Mouse (Mus musculus) heart, embryonic 16.5 days (tissue): Measurements from ENCODE around the gene Cpeb2. TPM values are rescaled to one million over a fixed set of nuclear protein-coding genes. Genes with fewer than 3 reads are reported as not detected.

ENCODE experiments used
- ATAC-seq: fragments of 200-750 bp; cut with Nextera tagmentation; replicated peaks from 2 replicates; pipeline ENCODE4 v1.8.0; 2017; ENCODE audit warnings: moderate number of reproducible peaks; ENCODE audit not compliant: insufficient read depth, low FRiP score; ENCODE audit errors: extremely low read depth
- H3K27ac ChIP-seq: fragments of 300-500 bp; sonication (generic); 2 replicates; pipeline ENCODE4 v1.5.1; 2014; ENCODE audit warnings: mild to moderate bottlenecking, low read length, control low read depth, moderate library complexity
- H3K27me3 ChIP-seq: fragments of 300-500 bp; sonication (generic); 2 replicates; pipeline ENCODE4 v1.6.1; 2014; ENCODE audit warnings: low read length, mixed read lengths; ENCODE audit not compliant: control insufficient read depth, insufficient read depth
- H3K36me3 ChIP-seq: fragments of 300-500 bp; sonication (generic); 2 replicates; pipeline ENCODE4 v1.6.1; 2014; ENCODE audit not compliant: control insufficient read depth, insufficient read depth
- H3K4me1 ChIP-seq: fragments of 300-500 bp; sonication (generic); 2 replicates; pipeline ENCODE4 v1.6.1; 2014; ENCODE audit warnings: low read length, mixed read lengths; ENCODE audit not compliant: control insufficient read depth, insufficient read depth
- H3K4me2 ChIP-seq: fragments of 300-500 bp; sonication (generic); 2 replicates; pipeline ENCODE4 v1.6.1; 2014; ENCODE audit warnings: low read depth, mild to moderate bottlenecking, control low read depth, low read length
- H3K4me3 ChIP-seq: fragments of 300-500 bp; sonication (generic); 2 replicates; pipeline ENCODE4 v1.5.1; 2014; ENCODE audit warnings: mild to moderate bottlenecking, control low read depth, low read length
- H3K9ac ChIP-seq: fragments of 300-500 bp; sonication (generic); 2 replicates; pipeline ENCODE4 v1.6.1; 2014; ENCODE audit warnings: low read length, control low read depth
- H3K9me3 ChIP-seq: fragments of 300-500 bp; sonication (generic); replicated peaks from 2 replicates; pipeline ENCODE4 v1.6.1; 2016; ENCODE audit warnings: low read length; ENCODE audit not compliant: control insufficient read depth
- WGBS: fragments of 180-500 bp; shearing (Covaris S2); extraction: QIAGEN DNeasy Blood & Tissue Kit; methylation state at CpG from one replicate; pipeline ENCODE4 v1.1.7; 2014; 5-methylcytosine and 5-hydroxymethylcytosine counted together
- polyA plus RNA-seq: library from polyadenylated mRNA; unstranded; fragments of >200 nt; fragmentation: Nextera tagmentation; extraction: Ambion mirVana; gene quantifications from 2 replicates; pipeline ENCODE4 v1.2.1, GENCODE M21; 2015

Gene Cpeb2
- polyA plus RNA-seq, 1 experiment from 2014 or later = 4.5 TPM

GRCm38 (mm10) chr5:43223359-43223758 is 9.6 kb upstream of the Cpeb2 start:
- H3K36me3 ChIP-seq = no peaks in the 10 kb centered on the region
- no peak overlapping the region for H3K27ac ChIP-seq
- 70% methylated on average over 4 of the region's 4 CpGs for WGBS
- H3K4me2 ChIP-seq = no peak overlapping the region
- no peak for ATAC-seq
- no peaks in the 10 kb centered on the region for H3K27me3 ChIP-seq
- H3K4me1 ChIP-seq = peaks cover 4% of the 10 kb centered on the region
- no peak overlapping the region for H3K9ac ChIP-seq
- no peaks in the 10 kb centered on the region for H3K9me3 ChIP-seq
- no peak overlapping the region for H3K4me3 ChIP-seq

- H3K4me1 ChIP-seq = no peaks in the 10 kb centered on the region
- H3K27me3 ChIP-seq = no peaks in the 10 kb centered on the region
- ATAC-seq = no peak
- no peak overlapping the region for H3K4me2 ChIP-seq
- no peak overlapping the region for H3K4me3 ChIP-seq
- 65% methylated on average over 3 of the region's 3 CpGs for WGBS
- no peaks in the 10 kb centered on the region for H3K36me3 ChIP-seq
- no peak overlapping the region for H3K9ac ChIP-seq
- no peaks in the 10 kb centered on the region for H3K9me3 ChIP-seq
- H3K27ac ChIP-seq = no peak overlapping the region
These were observed 8.7 kb upstream of the Cpeb2 start for GRCm38 (mm10) chr5:43224245-43224644.

GRCm38 (mm10) chr5:43226160-43226559 is 6.8 kb upstream of the Cpeb2 start:
- Histone ChIP-seq H3K9ac (no peak overlapping the region), H3K4me3 (no peak overlapping the region), H3K4me1 (no peaks in the 10 kb centered on the region), H3K27ac (no peak overlapping the region), H3K9me3 (no peaks in the 10 kb centered on the region), H3K27me3 (no peaks in the 10 kb centered on the region), H3K36me3 (no peaks in the 10 kb centered on the region), H3K4me2 (no peak overlapping the region)
- no peak for ATAC-seq

DNA sequence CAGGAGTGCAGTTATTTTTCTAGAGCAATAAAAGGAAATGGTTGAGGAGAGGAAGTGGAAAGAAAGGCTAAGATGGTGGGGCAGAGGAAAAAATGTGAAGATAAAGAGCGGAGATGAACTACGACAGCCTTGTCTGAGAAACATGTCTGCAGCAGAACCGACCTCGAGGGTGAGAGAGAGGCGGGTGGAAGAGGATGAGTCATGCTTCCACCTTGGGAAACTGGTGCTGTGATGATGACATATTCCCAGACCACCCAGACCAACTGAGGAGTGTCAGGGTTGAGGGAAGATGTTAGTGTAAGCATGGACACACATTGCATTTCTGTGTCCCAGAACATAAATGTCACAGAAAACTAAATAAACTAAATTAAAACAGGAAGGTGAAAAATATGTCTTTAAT is 5.4 kb upstream of the Cpeb2 start:
- Histone ChIP-seq H3K4me2 (no peak overlapping the region), H3K4me1 (no peaks in the 10 kb centered on the region), H3K36me3 (no peaks in the 10 kb centered on the region), H3K27me3 (no peaks in the 10 kb centered on the region), H3K9me3 (no peaks in the 10 kb centered on the region), H3K27ac (no peak overlapping the region), H3K4me3 (no peak overlapping the region), H3K9ac (no peak overlapping the region)
- 29% methylated on average over 5 of the region's 5 CpGs for WGBS
- no peak for ATAC-seq

GRCm38 (mm10) chr5:43231061-43231460 is 1.9 kb upstream of the Cpeb2 start:
- Histone ChIP-seq H3K4me2 (no peak overlapping the region), H3K4me3 (no peak overlapping the region), H3K27ac (no peak overlapping the region), H3K9ac (no peak overlapping the region), H3K9me3 (no peaks in the 10 kb centered on the region), H3K36me3 (no peaks in the 10 kb centered on the region), H3K27me3 (no peaks in the 10 kb centered on the region), H3K4me1 (no peaks in the 10 kb centered on the region)
- 63% methylated on average over 2 of the region's 2 CpGs for WGBS
- no peak for ATAC-seq

- ATAC-seq = no peak
- Histone ChIP-seq H3K4me2 (peak overlapping the region; percentile 68), H3K4me3 (peak overlapping the region; percentile 99), H3K36me3 (no peaks in the 10 kb centered on the region), H3K27me3 (no peaks in the 10 kb centered on the region), H3K9ac (peak overlapping the region; percentile 100), H3K27ac (peak overlapping the region; percentile 97), H3K4me1 (no peaks in the 10 kb centered on the region), H3K9me3 (no peaks in the 10 kb centered on the region)
- WGBS = 0% methylated on average over 6 of the region's 6 CpGs
These were observed 856 bp upstream of the Cpeb2 start for GRCm38 (mm10) chr5:43232149-43232479.

DNA sequence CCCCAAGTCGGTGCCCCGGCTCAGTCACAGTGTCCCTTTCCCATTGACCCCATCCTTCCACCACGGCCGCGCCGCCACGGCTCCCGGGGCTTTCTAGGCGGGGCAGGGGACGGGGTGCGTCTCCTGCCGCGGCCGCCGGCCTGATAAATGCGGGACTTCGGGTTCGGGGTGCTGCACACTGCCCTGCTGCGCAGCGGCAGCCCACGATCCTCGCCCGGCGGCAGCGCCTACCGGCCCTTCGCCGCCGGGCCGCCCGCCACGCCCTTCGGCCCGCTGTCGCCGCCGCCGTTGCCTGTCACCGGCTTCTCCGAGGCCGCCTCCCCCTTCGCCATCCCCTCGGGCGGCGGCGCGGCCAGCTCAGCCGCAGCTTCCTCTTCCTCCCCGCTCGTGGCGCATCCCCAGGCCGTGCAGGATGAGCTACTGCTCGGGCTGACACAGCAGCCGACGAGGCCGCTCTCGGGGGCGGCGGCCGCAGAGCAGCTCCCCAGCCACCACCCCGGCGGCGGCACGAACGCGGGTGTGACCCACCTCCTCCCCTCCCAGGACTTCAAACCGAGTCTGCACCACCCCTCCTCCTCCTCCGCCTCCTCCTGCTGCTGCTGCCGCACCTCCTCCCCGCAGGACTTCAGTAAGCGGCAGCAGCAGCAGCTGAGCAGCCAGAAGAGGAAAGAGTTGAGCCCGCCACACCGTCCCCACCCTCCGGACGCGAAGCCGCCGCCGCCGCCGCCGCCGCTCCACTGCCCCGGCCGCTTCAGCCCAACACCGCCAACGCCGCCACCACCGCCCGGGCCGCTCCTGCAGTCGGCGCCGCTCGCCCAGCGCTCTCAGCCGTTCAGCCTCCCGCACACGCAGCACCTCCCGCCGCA is 579 bp downstream of the Cpeb2 start:
- Histone ChIP-seq H3K4me3 (peak overlapping the region; percentile 99), H3K9me3 (no peaks in the 10 kb centered on the region), H3K27me3 (no peaks in the 10 kb centered on the region), H3K9ac (peak overlapping the region; percentile 100), H3K27ac (peak overlapping the region; percentile 97), H3K4me1 (no peaks in the 10 kb centered on the region), H3K4me2 (peak overlapping the region; percentile 68), H3K36me3 (no peaks in the 10 kb centered on the region; the same call in 1 of the 2 replicates)
- WGBS = under 1% methylated on average over 88 of the region's 101 CpGs
- ATAC-seq = peak; percentile 61

DNA sequence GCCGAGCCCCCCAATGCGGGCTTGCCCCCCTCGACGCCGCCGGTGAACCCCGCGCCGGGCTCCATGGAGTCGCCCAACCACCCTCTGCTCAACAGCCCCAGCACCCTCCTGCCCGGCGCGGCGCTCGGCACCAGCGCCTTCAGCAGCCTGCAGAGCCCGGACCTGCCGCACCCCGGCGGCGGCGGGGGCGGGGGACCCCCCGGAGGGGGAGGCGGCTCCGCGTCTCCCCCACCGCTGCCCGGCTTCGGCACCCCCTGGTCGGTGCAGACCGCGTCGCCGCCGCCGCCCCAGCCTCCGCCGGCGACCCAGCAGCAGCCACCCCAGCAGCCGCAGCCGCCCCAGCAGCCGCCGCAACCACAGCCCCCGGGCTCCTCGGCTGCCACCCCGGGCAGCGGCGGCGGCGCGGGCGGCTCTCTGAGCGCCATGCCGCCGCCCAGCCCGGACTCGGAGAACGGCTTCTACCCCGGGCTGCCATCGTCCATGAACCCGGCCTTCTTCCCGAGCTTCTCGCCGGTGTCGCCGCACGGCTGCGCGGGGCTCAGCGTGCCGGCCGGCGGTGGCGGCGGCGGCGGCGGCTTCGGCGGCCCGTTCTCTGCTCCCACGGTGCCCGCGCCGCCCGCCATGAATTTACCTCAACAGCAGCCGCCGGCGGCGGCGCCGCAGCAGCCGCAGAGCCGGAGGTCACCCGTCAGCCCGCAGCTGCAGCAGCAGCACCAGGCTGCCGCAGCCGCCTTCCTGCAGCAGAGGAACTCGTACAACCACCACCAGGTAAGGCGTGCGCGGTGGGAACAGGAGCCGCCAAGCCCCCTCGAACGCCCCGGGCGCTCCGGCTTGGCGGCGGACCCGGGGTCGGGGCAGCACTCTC is 1.6 kb downstream of the Cpeb2 start:
- peak overlapping the region; percentile 100 for H3K9ac ChIP-seq
- 0 out of 2 replicates have a peak, but pooled peaks have one; percentile 1 for ATAC-seq

More for the DNA sequence above, 1.6 kb downstream of the Cpeb2 start:
- Histone ChIP-seq H3K4me2 (peak overlapping the region; percentile 68), H3K4me3 (peak overlapping the region; percentile 99), H3K9me3 (no peaks in the 10 kb centered on the region), H3K27ac (peak overlapping the region; percentile 97), H3K36me3 (no peaks in the 10 kb centered on the region; the same call in 1 of the 2 replicates), H3K4me1 (peaks cover 6% of the 10 kb centered on the region), H3K27me3 (no peaks in the 10 kb centered on the region)
- under 1% methylated on average over 101 of the region's 113 CpGs for WGBS
